Mouse (Mus musculus) heart, embryonic 12.5 days (tissue): Measurements from ENCODE around the gene 2410137M14Rik. TPM values are rescaled to one million over a fixed set of nuclear protein-coding genes. Genes with fewer than 3 reads are reported as not detected.
"Not testable (repeated sequence)": the region's sequence is repeated elsewhere in the genome, so short reads cannot be mapped to it uniquely, and the experiment has no call there.

Source experiments
- ATAC-seq: fragments of 200-750 bp; cut with Nextera tagmentation; 2 replicates; pipeline ENCODE4 v1.8.0; 2017; ENCODE audit warnings: moderate TSS enrichment, moderate library complexity; ENCODE audit not compliant: insufficient number of reproducible peaks, low FRiP score
- H3K27ac ChIP-seq: fragments of 300-500 bp; sonication (generic); 2 replicates; pipeline ENCODE4 v1.5.1; 2016; ENCODE audit warnings: mild to moderate bottlenecking, moderate library complexity; ENCODE audit not compliant: poor library complexity, severe bottlenecking
- H3K27me3 ChIP-seq: fragments of 300-500 bp; sonication (generic); replicated peaks from 2 replicates; pipeline ENCODE4 v1.6.1; 2016; ENCODE audit warnings: mild to moderate bottlenecking, moderate library complexity
- H3K36me3 ChIP-seq: fragments of 300-500 bp; sonication (generic); 2 replicates; pipeline ENCODE4 v1.6.1; 2016; ENCODE audit warnings: mild to moderate bottlenecking, moderate library complexity
- H3K4me1 ChIP-seq: fragments of 300-500 bp; sonication (generic); replicated peaks from 2 replicates; pipeline ENCODE4 v1.6.1; 2016; ENCODE audit warnings: mild to moderate bottlenecking
- H3K4me2 ChIP-seq: fragments of 300-500 bp; sonication (generic); 2 replicates; pipeline ENCODE4 v1.6.1; 2016; ENCODE audit warnings: mild to moderate bottlenecking, moderate library complexity
- H3K4me3 ChIP-seq: fragments of 300-500 bp; sonication (generic); 2 replicates; pipeline ENCODE4 v1.5.1; 2016; ENCODE audit warnings: mild to moderate bottlenecking
- H3K9ac ChIP-seq: fragments of 300-500 bp; sonication (generic); 2 replicates; pipeline ENCODE4 v1.6.1; 2016; ENCODE audit warnings: mild to moderate bottlenecking, moderate library complexity
- H3K9me3 ChIP-seq: fragments of 300-500 bp; sonication (generic); replicated peaks from 2 replicates; pipeline ENCODE4 v1.6.1; 2016; ENCODE audit warnings: mild to moderate bottlenecking, moderate library complexity
- WGBS: fragments of 180-500 bp; shearing (Covaris S2); methylation state at CpG from one replicate; pipeline ENCODE4 v1.1.7; 2016; 5-methylcytosine and 5-hydroxymethylcytosine counted together
- polyA plus RNA-seq: library from polyadenylated mRNA; unstranded; fragments of >200 nt; fragmentation: Nextera tagmentation; extraction: Ambion mirVana; gene quantifications from 2 replicates; pipeline ENCODE4 v1.2.1, GENCODE M21; 2016

The 2410137M14Rik gene
- polyA plus RNA-seq, 1 experiment from 2014 or later: 0.20 TPM

- H3K4me3 ChIP-seq: no peak overlapping the region
- 87% methylated on average over 4 of the region's 4 CpGs for WGBS
- H3K9me3 ChIP-seq: no peaks in the 10 kb centered on the region
- no peak overlapping the region for H3K27ac ChIP-seq
- H3K27me3 ChIP-seq: peaks cover 10% of the 10 kb centered on the region
- H3K36me3 ChIP-seq: no peaks in the 10 kb centered on the region
- no peak for ATAC-seq
- H3K4me2 ChIP-seq: no peak overlapping the region
- H3K9ac ChIP-seq: no peak overlapping the region
- H3K4me1 ChIP-seq: no peaks in the 10 kb centered on the region
These were observed 12.8 kb upstream of the 2410137M14Rik start for GRCm38 (mm10) chr17:36993770-36994325.

GRCm38 (mm10) chr17:36992336-36993104 lies 11.5 kb upstream of the 2410137M14Rik start:
- WGBS: 58% methylated on average over 3 of the region's 3 CpGs
- Histone ChIP-seq H3K27me3 (peaks cover 23% of the 10 kb centered on the region), H3K4me2 (no peak overlapping the region), H3K27ac (no peak overlapping the region), H3K9ac (no peak overlapping the region), H3K4me1 (peaks cover 4% of the 10 kb centered on the region; the same call in 1 of the 2 replicates), H3K36me3 (no peaks in the 10 kb centered on the region), H3K4me3 (no peak overlapping the region), H3K9me3 (no peaks in the 10 kb centered on the region)
- ATAC-seq: no peak

- not testable (repeated sequence) for H3K4me3 ChIP-seq, H3K9me3 ChIP-seq, H3K4me1 ChIP-seq, H3K27ac ChIP-seq, ATAC-seq, H3K36me3 ChIP-seq, H3K4me2 ChIP-seq, H3K9ac ChIP-seq
- 90% methylated on average over 6 of the region's 6 CpGs for WGBS
- H3K27me3 ChIP-seq: peaks cover 32% of the 10 kb centered on the region
These were observed 9.6 kb upstream of the 2410137M14Rik start for GRCm38 (mm10) chr17:36990630-36991029.

- Histone ChIP-seq H3K4me3 (peak within 1 kb of the TSS; percentile 33), H3K4me1 (peaks cover 4% of the 10 kb centered on the region; the same call in 1 of the 2 replicates), H3K36me3 (no peaks in the 10 kb centered on the region), H3K9me3 (no peaks in the 10 kb centered on the region), H3K27me3 (peaks cover 32% of the 10 kb centered on the region), H3K4me2 (peak within 1 kb of the TSS; percentile 64), H3K27ac (no peak within 1 kb of the TSS), H3K9ac (no peak within 1 kb of the TSS)
- no peak for ATAC-seq
- 23% methylated on average over 5 of the region's 5 CpGs for WGBS
These were observed 8.4 kb upstream of the 2410137M14Rik start, which contains the start of gene H2-M5 for GRCm38 (mm10) chr17:36989437-36989836. H2-M5 (minus strand) TSS chr17:36989537.

GRCm38 (mm10) chr17:36988475-36988874 lies 7.4 kb upstream of the 2410137M14Rik start:
- no peak for ATAC-seq
- H3K4me2 ChIP-seq: peak overlapping the region; percentile 64
- peaks cover 4% of the 10 kb centered on the region; the same call in 1 of the 2 replicates for H3K4me1 ChIP-seq
- H3K9ac ChIP-seq: no peak overlapping the region
- H3K4me3 ChIP-seq: peak overlapping the region; percentile 33
- peaks cover 32% of the 10 kb centered on the region for H3K27me3 ChIP-seq
- no peak overlapping the region for H3K27ac ChIP-seq
- no peaks in the 10 kb centered on the region for H3K36me3 ChIP-seq
- 6% methylated on average over 24 of the region's 24 CpGs for WGBS
- H3K9me3 ChIP-seq: no peaks in the 10 kb centered on the region

- no peak overlapping the region for H3K9ac ChIP-seq
- no peak overlapping the region for H3K27ac ChIP-seq
- ATAC-seq: no peak
- H3K4me3 ChIP-seq: no peak overlapping the region
- peaks cover 18% of the 10 kb centered on the region; the same call in 1 of the 2 replicates for H3K4me1 ChIP-seq
- H3K36me3 ChIP-seq: no peaks in the 10 kb centered on the region
- no peaks in the 10 kb centered on the region for H3K9me3 ChIP-seq
- 29% methylated on average over 5 of the region's 5 CpGs for WGBS
- H3K27me3 ChIP-seq: peaks cover 19% of the 10 kb centered on the region
- H3K4me2 ChIP-seq: no peak overlapping the region
These were observed 1.5 kb upstream of the 2410137M14Rik start for GRCm38 (mm10) chr17:36982253-36983155.

- Histone ChIP-seq H3K4me3 (peak overlapping the region; percentile 39), H3K4me1 (peaks cover 18% of the 10 kb centered on the region; the same call in 1 of the 2 replicates), H3K36me3 (no peaks in the 10 kb centered on the region), H3K9ac (no peak overlapping the region), H3K27me3 (peaks cover 14% of the 10 kb centered on the region; the same call in 1 of the 2 replicates), H3K9me3 (no peaks in the 10 kb centered on the region), H3K4me2 (peak overlapping the region; percentile 66), H3K27ac (no peak overlapping the region)
- no peak for ATAC-seq
- 5% methylated on average over 4 of the region's 4 CpGs for WGBS
These were observed 808 bp upstream of the 2410137M14Rik start for GRCm38 (mm10) chr17:36981845-36982244.

- Histone ChIP-seq H3K27me3 (0 out of 2 replicates have a peak, but pooled peaks cover under 1% of the 10 kb centered on the region), H3K4me2 (no peak overlapping the region), H3K4me1 (no peaks in the 10 kb centered on the region), H3K27ac (no peak overlapping the region), H3K9ac (no peak overlapping the region), H3K9me3 (no peaks in the 10 kb centered on the region), H3K4me3 (no peak overlapping the region), H3K36me3 (no peaks in the 10 kb centered on the region)
- WGBS: 68% methylated on average over 8 of the region's 8 CpGs
- no peak for ATAC-seq
These were observed 7.7 kb downstream of the 2410137M14Rik start for GRCm38 (mm10) chr17:36973271-36973787.

- no peaks in the 10 kb centered on the region for H3K9me3 ChIP-seq
- H3K9ac ChIP-seq: no peak overlapping the region
- no peaks in the 10 kb centered on the region for H3K4me1 ChIP-seq
- no peak overlapping the region for H3K27ac ChIP-seq
- H3K4me3 ChIP-seq: no peak overlapping the region
- H3K4me2 ChIP-seq: no peak overlapping the region
- no peak for ATAC-seq
- no peaks in the 10 kb centered on the region for H3K27me3 ChIP-seq
- H3K36me3 ChIP-seq: no peaks in the 10 kb centered on the region
- 70% methylated on average over 3 of the region's 3 CpGs for WGBS
These were observed 8.2 kb downstream of the 2410137M14Rik start for GRCm38 (mm10) chr17:36972791-36973190.

GRCm38 (mm10) chr17:36971172-36971850 lies 9.7 kb downstream of the 2410137M14Rik start:
- Histone ChIP-seq H3K4me2 (no peak overlapping the region), H3K4me3 (no peak overlapping the region), H3K36me3 (no peaks in the 10 kb centered on the region), H3K9me3 (no peaks in the 10 kb centered on the region), H3K27ac (no peak overlapping the region), H3K4me1 (no peaks in the 10 kb centered on the region), H3K27me3 (no peaks in the 10 kb centered on the region), H3K9ac (no peak overlapping the region)
- no peak for ATAC-seq
- WGBS: 87% methylated on average over 6 of the region's 6 CpGs
